Mouse (Mus musculus) forebrain, embryonic 10.5 days (tissue): ENCODE measurements at regions not wholly inside any gene's neighbourhood (a gene's known extent, or its start where the extent isn't known, plus 50 kb on each side); places are given as distances from the start of the nearest gene placed in this dataset.
"Not testable (repeated sequence)": the region's sequence is repeated elsewhere in the genome, so short reads cannot be mapped to it uniquely, and the experiment has no call there.

Source experiments
- DNase-seq: peaks from one replicate; pipeline ENCODE4 v3.0.0-alpha.2; 2017; ENCODE audit warnings: low spot score; ENCODE audit errors: extremely low spot score
- H3K27ac ChIP-seq: fragments of 300-500 bp; sonication (generic); 2 replicates; pipeline ENCODE4 v1.5.1; 2016; ENCODE audit warnings: mild to moderate bottlenecking
- H3K27me3 ChIP-seq: fragments of 300-500 bp; sonication (generic); 2 replicates; pipeline ENCODE4 v1.6.1; 2016; ENCODE audit warnings: mild to moderate bottlenecking; ENCODE audit not compliant: poor library complexity, severe bottlenecking
- H3K36me3 ChIP-seq: fragments of 300-500 bp; sonication (generic); replicated peaks from 2 replicates; pipeline ENCODE4 v1.6.1; 2016; ENCODE audit warnings: mild to moderate bottlenecking, moderate library complexity
- H3K4me1 ChIP-seq: fragments of 300-500 bp; sonication (generic); 2 replicates; pipeline ENCODE4 v1.6.1; 2016
- H3K4me3 ChIP-seq: fragments of 300-500 bp; sonication (generic); 2 replicates; pipeline ENCODE4 v1.5.1; 2016; ENCODE audit warnings: mild to moderate bottlenecking, moderate library complexity
- H3K9me3 ChIP-seq: fragments of 300-500 bp; sonication (generic); 2 replicates; pipeline ENCODE4 v1.6.1; 2016; ENCODE audit warnings: mild to moderate bottlenecking, moderate library complexity
- WGBS: fragments of 180-500 bp; shearing (Covaris S2); methylation state at CpG from one replicate; pipeline ENCODE4 v1.1.7; 2016; 5-methylcytosine and 5-hydroxymethylcytosine counted together

- not testable (repeated sequence) for H3K36me3 ChIP-seq, H3K4me3 ChIP-seq, H3K27me3 ChIP-seq, H3K9me3 ChIP-seq, DNase-seq
- WGBS = no CpG with 5 or more reads among the region's 5 CpGs
- Histone ChIP-seq H3K4me1 (peaks cover 20% of the 10 kb centered on the region), H3K27ac (peak overlapping the region; percentile 75)
Observed at GRCm38 (mm10) chr2:166281137-166281536, 125.7 kb upstream of the Sulf2 start.

- Histone ChIP-seq H3K36me3 (no peaks in the 10 kb centered on the region), H3K4me1 (peaks cover 20% of the 10 kb centered on the region), H3K27ac (peak overlapping the region; percentile 75), H3K4me3 (no peak overlapping the region), H3K27me3 (no peaks in the 10 kb centered on the region; the same call in 1 of the 2 replicates), H3K9me3 (no peaks in the 10 kb centered on the region)
- DNase-seq = no peak
- 49% methylated on average over 5 of the region's 5 CpGs for WGBS
Observed at GRCm38 (mm10) chr2:166280651-166281127, 125.2 kb upstream of the Sulf2 start.

GRCm38 (mm10) chr2:166279676-166280075 lies 124.2 kb upstream of the Sulf2 start:
- H3K9me3 ChIP-seq = no peaks in the 10 kb centered on the region
- no peaks in the 10 kb centered on the region for H3K36me3 ChIP-seq
- H3K4me1 ChIP-seq = peaks cover 20% of the 10 kb centered on the region
- H3K27ac ChIP-seq = no peak overlapping the region
- 86% methylated on average over 15 of the region's 15 CpGs for WGBS
- H3K4me3 ChIP-seq = no peak overlapping the region
- DNase-seq = no peak
- peaks cover 5% of the 10 kb centered on the region; the same call in 1 of the 2 replicates for H3K27me3 ChIP-seq

GRCm38 (mm10) chr2:166275398-166275797 lies 119.9 kb upstream of the Sulf2 start:
- Histone ChIP-seq H3K27ac (no peak overlapping the region), H3K4me1 (peaks cover 31% of the 10 kb centered on the region), H3K27me3 (peaks cover 10% of the 10 kb centered on the region; the same call in 1 of the 2 replicates), H3K9me3 (no peaks in the 10 kb centered on the region), H3K36me3 (no peaks in the 10 kb centered on the region), H3K4me3 (no peak overlapping the region)
- DNase-seq = no peak
- 89% methylated on average over 8 of the region's 8 CpGs for WGBS

- H3K4me1 ChIP-seq = peaks cover 26% of the 10 kb centered on the region
- peaks cover 10% of the 10 kb centered on the region; the same call in 1 of the 2 replicates for H3K27me3 ChIP-seq
- 84% methylated on average over 2 of the region's 2 CpGs for WGBS
- no peak overlapping the region for H3K27ac ChIP-seq
- DNase-seq = no peak
- H3K9me3 ChIP-seq = no peaks in the 10 kb centered on the region
- no peaks in the 10 kb centered on the region for H3K36me3 ChIP-seq
- no peak overlapping the region for H3K4me3 ChIP-seq
Observed at GRCm38 (mm10) chr2:166274016-166274346, 118.5 kb upstream of the Sulf2 start.

GRCm38 (mm10) chr2:166273312-166274015 lies 118.0 kb upstream of the Sulf2 start:
- DNase-seq = no peak
- WGBS = 80% methylated on average over 23 of the region's 23 CpGs
- Histone ChIP-seq H3K27ac (no peak overlapping the region), H3K27me3 (peaks cover 10% of the 10 kb centered on the region; the same call in 1 of the 2 replicates), H3K9me3 (no peaks in the 10 kb centered on the region), H3K36me3 (no peaks in the 10 kb centered on the region), H3K4me1 (peaks cover 26% of the 10 kb centered on the region), H3K4me3 (no peak overlapping the region)

- no peaks in the 10 kb centered on the region for H3K36me3 ChIP-seq
- peaks cover 10% of the 10 kb centered on the region; the same call in 1 of the 2 replicates for H3K27me3 ChIP-seq
- no peak overlapping the region for H3K4me3 ChIP-seq
- 40% methylated on average over 1 of the region's 1 CpGs for WGBS
- H3K9me3 ChIP-seq = no peaks in the 10 kb centered on the region
- no peak overlapping the region for H3K27ac ChIP-seq
- H3K4me1 ChIP-seq = peaks cover 26% of the 10 kb centered on the region
- no peak for DNase-seq
Observed at GRCm38 (mm10) chr2:166272841-166273240, 117.4 kb upstream of the Sulf2 start.

GRCm38 (mm10) chr2:166272190-166272543 lies 116.7 kb upstream of the Sulf2 start:
- Histone ChIP-seq H3K36me3 (no peaks in the 10 kb centered on the region), H3K9me3 (no peaks in the 10 kb centered on the region), H3K4me1 (peaks cover 26% of the 10 kb centered on the region), H3K27me3 (peaks cover 10% of the 10 kb centered on the region; the same call in 1 of the 2 replicates), H3K4me3 (no peak overlapping the region), H3K27ac (no peak overlapping the region)
- WGBS = 83% methylated on average over 7 of the region's 7 CpGs
- no peak for DNase-seq

- Histone ChIP-seq H3K36me3 (no peaks in the 10 kb centered on the region), H3K27ac (peak overlapping the region; percentile 17), H3K9me3 (no peaks in the 10 kb centered on the region), H3K4me3 (no peak overlapping the region), H3K27me3 (peaks cover 10% of the 10 kb centered on the region; the same call in 1 of the 2 replicates), H3K4me1 (peaks cover 26% of the 10 kb centered on the region)
- DNase-seq = no peak
- 67% methylated on average over 11 of the region's 11 CpGs for WGBS
Observed at GRCm38 (mm10) chr2:166271373-166272189, 116.1 kb upstream of the Sulf2 start.

GRCm38 (mm10) chr2:166270007-166270406 lies 114.5 kb upstream of the Sulf2 start:
- 90% methylated on average over 6 of the region's 6 CpGs for WGBS

GRCm38 (mm10) chr2:166266915-166267314 lies 111.5 kb upstream of the Sulf2 start:
- DNase-seq = no peak
- 89% methylated on average over 4 of the region's 4 CpGs for WGBS
- Histone ChIP-seq H3K27me3 (no peaks in the 10 kb centered on the region), H3K27ac (no peak overlapping the region), H3K36me3 (no peaks in the 10 kb centered on the region), H3K4me3 (no peak overlapping the region), H3K9me3 (no peaks in the 10 kb centered on the region), H3K4me1 (peaks cover 28% of the 10 kb centered on the region)

More at GRCm38 (mm10) chr2:166270007-166270406, 114.5 kb upstream of the Sulf2 start:
- H3K36me3 ChIP-seq = no peaks in the 10 kb centered on the region
- H3K9me3 ChIP-seq = no peaks in the 10 kb centered on the region
- no peak for DNase-seq
- peaks cover 8% of the 10 kb centered on the region; the same call in 1 of the 2 replicates for H3K27me3 ChIP-seq
- H3K4me3 ChIP-seq = no peak overlapping the region
- H3K27ac ChIP-seq = no peak overlapping the region
- peaks cover 31% of the 10 kb centered on the region for H3K4me1 ChIP-seq

- no peaks in the 10 kb centered on the region for H3K9me3 ChIP-seq
- no peak for DNase-seq
- WGBS = 89% methylated on average over 9 of the region's 9 CpGs
Observed at GRCm38 (mm10) chr2:166266507-166266906, 111.0 kb upstream of the Sulf2 start.

GRCm38 (mm10) chr2:166264756-166265155 lies 109.3 kb upstream of the Sulf2 start:
- H3K4me3 ChIP-seq = no peak overlapping the region
- H3K27ac ChIP-seq = 0 out of 2 replicates have a peak overlapping the region, but pooled peaks have one; percentile 56
- peaks cover 37% of the 10 kb centered on the region for H3K4me1 ChIP-seq
- no peaks in the 10 kb centered on the region for H3K9me3 ChIP-seq
- peaks cover 13% of the 10 kb centered on the region for H3K27me3 ChIP-seq
- DNase-seq = no peak
- 91% methylated on average over 9 of the region's 9 CpGs for WGBS
- no peaks in the 10 kb centered on the region for H3K36me3 ChIP-seq

More at GRCm38 (mm10) chr2:166266507-166266906, 111.0 kb upstream of the Sulf2 start:
- H3K36me3 ChIP-seq = no peaks in the 10 kb centered on the region
- H3K4me1 ChIP-seq = peaks cover 28% of the 10 kb centered on the region
- no peak overlapping the region for H3K4me3 ChIP-seq
- no peak overlapping the region for H3K27ac ChIP-seq
- no peaks in the 10 kb centered on the region; the same call in 1 of the 2 replicates for H3K27me3 ChIP-seq
